Mouse (Mus musculus): Measurements from ENCODE around the gene Lrfn1.

- TF ChIP-seq CTCF (IDR thresholded peaks at IDR 0.05; ENCODE audit: borderline replicate concordance, extremely low read depth, insufficient read depth, insufficient read length) (no peak), POLR2A (IDR thresholded peaks at IDR 0.05; ENCODE audit: borderline replicate concordance, extremely low read depth, insufficient read depth, insufficient read length, poor library complexity, severe bottlenecking) (no peak)
These were observed 59.7 kb downstream of the Lrfn1 start for GRCm38 (mm10) chr7:28511441-28511840.

All from brain, embryonic 14.5 days (tissue).